Mouse (Mus musculus): ENCODE measurements around the gene Zfp362. TPM values are rescaled to one million over a fixed set of nuclear protein-coding genes. Genes with fewer than 3 reads are reported as not detected.

Zfp362 gene
- polyA plus RNA-seq, 1 experiment from 2014 or later = 20.3 TPM

DNA sequence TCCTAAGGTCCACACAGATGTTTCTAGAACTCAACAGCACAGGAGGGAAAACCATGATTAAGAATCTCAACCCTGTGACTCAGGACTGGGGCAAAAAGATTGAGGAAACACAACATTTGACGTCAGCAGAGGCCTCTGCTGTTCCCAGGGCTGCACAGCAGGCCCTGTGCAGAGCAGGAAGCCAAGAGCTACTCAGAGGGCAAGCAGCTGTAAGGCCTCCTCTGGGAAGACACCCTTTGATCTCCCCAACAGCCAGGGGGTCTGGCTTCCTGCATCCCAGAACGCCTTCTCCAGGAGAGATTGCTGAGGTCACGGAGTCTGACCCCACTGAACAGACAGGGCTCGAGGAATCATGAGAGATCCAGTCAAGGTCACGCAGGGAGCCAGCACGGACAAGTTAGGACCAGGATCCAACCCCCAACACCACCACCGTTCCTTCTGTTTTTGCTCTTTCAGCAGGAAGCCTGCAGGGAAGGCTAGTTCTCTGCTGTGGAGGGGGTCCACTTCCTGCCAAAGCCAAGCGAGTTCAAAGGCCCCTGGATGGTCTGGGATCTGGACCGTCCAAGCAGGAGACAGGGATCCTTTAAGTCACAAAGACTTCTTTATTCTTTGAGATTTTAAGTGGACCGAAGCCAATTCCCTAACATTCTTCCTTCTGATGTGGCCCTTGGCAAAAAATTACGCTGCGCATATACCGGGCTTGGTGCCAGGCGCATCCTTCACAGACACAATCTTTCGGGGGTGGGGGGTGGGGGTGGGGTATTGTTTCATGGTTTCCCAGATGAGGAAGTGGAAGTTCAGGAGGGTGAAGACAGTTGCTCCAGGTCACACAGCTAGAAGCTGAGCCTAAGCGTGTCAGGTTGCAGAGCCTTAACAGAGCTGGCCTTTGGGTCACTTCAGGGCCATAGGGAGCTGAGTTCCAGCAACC, 34.2 kb upstream of the Zfp362 start:
- Histone ChIP-seq H3K27ac (ENCODE audit: low read length) (peak overlapping the region; percentile 85), H3K36me3 (ENCODE audit: control insufficient read depth, insufficient read depth, low read length) (no peaks in the 10 kb centered on the region), H3K27me3 (replicated peaks; ENCODE audit: control insufficient read depth, insufficient read depth, low read length) (no peaks in the 10 kb centered on the region), H3K4me1 (ENCODE audit: control insufficient read depth, insufficient read depth, low read length) (peaks cover 22% of the 10 kb centered on the region), H3K4me2 (ENCODE audit: low read depth, low read length) (no peak overlapping the region), H3K9ac (ENCODE audit: low read depth, low read length) (0 out of 2 replicates have a peak overlapping the region, but pooled peaks have one; percentile 25), H3K4me3 (ENCODE audit: low read length) (no peak overlapping the region), H3K9me3 (ENCODE audit: control insufficient read depth, low read length) (no peaks in the 10 kb centered on the region)
- ATAC-seq = peak; percentile 85
- WGBS = 30% methylated on average over 16 of the region's 16 CpGs

DNA sequence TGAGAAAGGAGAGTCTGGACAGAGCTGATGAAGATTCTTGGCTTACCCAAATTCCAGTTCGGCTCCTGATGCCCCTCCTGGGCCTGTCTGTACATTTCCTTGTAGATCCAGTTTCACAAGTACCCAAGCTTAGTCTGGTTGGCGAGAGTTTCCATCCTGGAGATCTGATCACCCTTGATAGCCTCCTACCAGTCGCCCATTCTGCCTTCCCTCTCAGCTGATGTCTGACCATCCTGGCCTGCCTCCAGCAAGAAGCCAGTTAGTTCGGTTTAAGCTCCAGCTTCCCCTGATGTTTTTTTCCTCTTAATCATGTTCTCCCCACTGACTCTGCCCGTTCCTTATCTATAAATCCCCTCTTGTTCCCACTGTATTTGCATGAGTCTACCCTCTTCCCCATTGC, 32.4 kb upstream of the Zfp362 start:
- no peak overlapping the region for H3K27ac ChIP-seq (ENCODE audit: low read length)

DNA sequence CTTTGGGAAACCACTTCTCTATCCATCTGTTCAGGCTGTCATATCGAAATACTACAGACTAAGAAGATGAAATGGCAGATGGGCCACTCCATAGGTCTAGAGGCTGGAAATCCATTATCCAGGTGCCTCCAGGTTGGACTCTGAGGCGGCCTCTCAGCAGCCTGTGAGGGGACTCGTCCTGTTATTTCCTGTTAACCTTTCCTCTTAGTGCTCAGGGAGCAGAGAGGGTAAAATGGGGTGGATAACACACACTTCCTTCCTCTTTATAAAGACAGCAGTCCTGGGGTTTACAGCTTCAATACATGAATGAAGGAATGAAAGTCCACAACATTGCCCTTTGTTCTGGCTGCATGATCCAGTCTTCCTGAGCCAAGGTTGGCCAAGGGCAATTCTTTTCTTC, 18.3 kb upstream of the Zfp362 start:
- Histone ChIP-seq H3K36me3 (ENCODE audit: control insufficient read depth, insufficient read depth, low read length) (no peaks in the 10 kb centered on the region), H3K9ac (ENCODE audit: low read depth, low read length) (no peak overlapping the region), H3K4me2 (ENCODE audit: low read depth, low read length) (no peak overlapping the region), H3K27ac (ENCODE audit: low read length) (no peak overlapping the region), H3K9me3 (ENCODE audit: control insufficient read depth, low read length) (no peaks in the 10 kb centered on the region), H3K4me3 (ENCODE audit: low read length) (no peak overlapping the region), H3K4me1 (ENCODE audit: control insufficient read depth, insufficient read depth, low read length) (0 out of 2 replicates have a peak, but pooled peaks cover 2% of the 10 kb centered on the region), H3K27me3 (replicated peaks; ENCODE audit: control insufficient read depth, insufficient read depth, low read length) (no peaks in the 10 kb centered on the region)
- WGBS = 48% methylated on average over 3 of the region's 3 CpGs
- ATAC-seq = peak; percentile 56

More for the DNA sequence above, 32.4 kb upstream of the Zfp362 start:
- Histone ChIP-seq H3K4me2 (ENCODE audit: low read depth, low read length) (no peak overlapping the region), H3K4me1 (ENCODE audit: control insufficient read depth, insufficient read depth, low read length) (peaks cover 19% of the 10 kb centered on the region), H3K4me3 (ENCODE audit: low read length) (no peak overlapping the region), H3K36me3 (ENCODE audit: control insufficient read depth, insufficient read depth, low read length) (no peaks in the 10 kb centered on the region), H3K9ac (ENCODE audit: low read depth, low read length) (no peak overlapping the region), H3K9me3 (ENCODE audit: control insufficient read depth, low read length) (no peaks in the 10 kb centered on the region), H3K27me3 (replicated peaks; ENCODE audit: control insufficient read depth, insufficient read depth, low read length) (no peaks in the 10 kb centered on the region)
- 55% methylated on average over 5 of the region's 5 CpGs for WGBS
- ATAC-seq = no peak

DNA sequence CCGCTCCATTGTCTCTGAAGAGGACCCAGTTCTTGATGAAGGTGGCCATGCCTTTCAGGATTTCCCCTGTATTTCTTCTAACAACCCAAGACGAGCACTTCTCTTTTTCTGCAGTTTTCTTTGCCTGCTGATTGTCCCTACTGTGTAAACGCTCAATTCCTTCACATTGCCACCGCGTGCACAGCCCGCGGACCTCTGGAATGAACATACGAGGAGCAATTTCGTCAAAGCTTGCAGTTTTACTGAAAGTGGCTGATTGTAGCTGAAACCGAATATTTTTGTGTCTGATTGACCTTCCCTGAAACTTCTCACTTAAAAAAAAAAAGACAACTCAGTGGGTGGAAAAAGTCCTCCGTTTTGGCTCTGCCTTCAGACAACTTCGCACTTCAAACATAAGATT, 14.7 kb upstream of the Zfp362 start:
- 56% methylated on average over 12 of the region's 12 CpGs for WGBS
- H3K4me3 ChIP-seq (ENCODE audit: low read length) = no peak overlapping the region
- no peaks in the 10 kb centered on the region for H3K27me3 ChIP-seq (replicated peaks; ENCODE audit: control insufficient read depth, insufficient read depth, low read length)

DNA sequence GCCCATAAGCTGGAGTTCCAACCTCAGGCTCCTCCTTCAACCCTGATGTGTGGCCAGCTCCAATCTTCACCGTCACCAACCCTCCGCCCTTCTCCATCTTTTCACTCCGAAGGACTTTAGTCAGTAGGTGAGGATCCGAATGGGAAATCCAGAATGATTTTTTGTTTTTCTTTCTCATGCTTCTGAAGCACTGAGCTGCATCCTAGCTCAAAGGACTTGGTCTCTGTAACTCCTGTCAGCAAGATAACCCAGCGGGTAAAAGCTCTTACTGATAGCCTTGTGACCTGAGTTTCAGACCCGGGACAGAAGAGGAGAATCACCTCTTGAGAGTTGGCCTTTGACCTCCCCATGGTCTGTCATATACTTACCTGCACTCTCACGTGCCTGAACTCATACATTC, 11.2 kb upstream of the Zfp362 start:
- Histone ChIP-seq H3K27me3 (replicated peaks; ENCODE audit: control insufficient read depth, insufficient read depth, low read length) (no peaks in the 10 kb centered on the region), H3K4me3 (ENCODE audit: low read length) (no peak overlapping the region), H3K4me2 (ENCODE audit: low read depth, low read length) (no peak overlapping the region), H3K27ac (ENCODE audit: low read length) (no peak overlapping the region), H3K9me3 (ENCODE audit: control insufficient read depth, low read length) (no peaks in the 10 kb centered on the region), H3K36me3 (ENCODE audit: control insufficient read depth, insufficient read depth, low read length) (no peaks in the 10 kb centered on the region), H3K4me1 (ENCODE audit: control insufficient read depth, insufficient read depth, low read length) (peaks cover 4% of the 10 kb centered on the region), H3K9ac (ENCODE audit: low read depth, low read length) (no peak overlapping the region)
- ATAC-seq = no peak
- WGBS = 50% methylated on average over 7 of the region's 7 CpGs

More for the DNA sequence above, 14.7 kb upstream of the Zfp362 start:
- H3K4me2 ChIP-seq (ENCODE audit: low read depth, low read length) = no peak overlapping the region
- no peaks in the 10 kb centered on the region for H3K36me3 ChIP-seq (ENCODE audit: control insufficient read depth, insufficient read depth, low read length)
- ATAC-seq = no peak
- H3K9ac ChIP-seq (ENCODE audit: low read depth, low read length) = no peak overlapping the region
- no peak overlapping the region for H3K27ac ChIP-seq (ENCODE audit: low read length)
- H3K9me3 ChIP-seq (ENCODE audit: control insufficient read depth, low read length) = no peaks in the 10 kb centered on the region
- H3K4me1 ChIP-seq (ENCODE audit: control insufficient read depth, insufficient read depth, low read length) = 0 out of 2 replicates have a peak, but pooled peaks cover 2% of the 10 kb centered on the region

DNA sequence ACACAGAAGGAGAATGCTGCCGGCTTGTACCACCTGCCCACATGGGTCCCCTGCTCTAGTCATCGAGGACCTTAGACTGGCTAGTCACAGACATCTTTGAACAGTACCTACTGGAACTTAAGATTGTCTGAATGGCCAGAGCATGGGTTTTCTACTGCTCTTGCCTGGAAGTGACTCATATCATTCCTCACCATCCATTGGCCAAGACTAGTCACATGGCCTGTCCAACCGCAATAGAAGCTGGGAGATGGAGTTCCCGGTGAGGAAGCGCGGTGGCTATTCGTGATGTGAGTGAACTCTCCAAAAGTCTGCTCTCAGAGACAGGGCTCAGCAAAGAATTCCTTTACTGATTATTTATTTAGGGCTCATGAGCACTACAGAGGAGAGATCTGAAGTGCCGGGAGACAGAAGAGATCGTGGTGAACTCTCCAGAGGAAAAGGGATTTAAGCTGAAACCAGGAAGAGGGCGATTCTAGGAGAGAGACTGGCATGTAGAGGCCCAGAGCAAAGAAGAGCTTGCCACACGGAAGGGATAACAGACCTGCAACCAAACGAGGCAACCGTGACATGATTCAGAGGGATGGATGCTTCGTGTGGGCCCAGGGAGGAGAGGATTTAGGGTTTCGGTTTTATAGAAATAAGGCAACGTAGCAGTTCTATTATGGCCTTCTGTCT, 5.7 kb upstream of the Zfp362 start:
- WGBS = 12% methylated on average over 16 of the region's 16 CpGs
- no peaks in the 10 kb centered on the region for H3K36me3 ChIP-seq (ENCODE audit: control insufficient read depth, insufficient read depth, low read length)
- no peaks in the 10 kb centered on the region for H3K27me3 ChIP-seq (replicated peaks; ENCODE audit: control insufficient read depth, insufficient read depth, low read length)
- peak; percentile 85 for ATAC-seq
- H3K9me3 ChIP-seq (ENCODE audit: control insufficient read depth, low read length) = no peaks in the 10 kb centered on the region
- peaks cover 14% of the 10 kb centered on the region for H3K4me1 ChIP-seq (ENCODE audit: control insufficient read depth, insufficient read depth, low read length)
- H3K9ac ChIP-seq (ENCODE audit: low read depth, low read length) = peak overlapping the region; percentile 77
- peak overlapping the region; percentile 73 for H3K4me2 ChIP-seq (ENCODE audit: low read depth, low read length)
- peak overlapping the region; percentile 41; the same call in 1 of the 2 replicates for H3K27ac ChIP-seq (ENCODE audit: low read length)
- H3K4me3 ChIP-seq (ENCODE audit: low read length) = peak overlapping the region; percentile 50

DNA sequence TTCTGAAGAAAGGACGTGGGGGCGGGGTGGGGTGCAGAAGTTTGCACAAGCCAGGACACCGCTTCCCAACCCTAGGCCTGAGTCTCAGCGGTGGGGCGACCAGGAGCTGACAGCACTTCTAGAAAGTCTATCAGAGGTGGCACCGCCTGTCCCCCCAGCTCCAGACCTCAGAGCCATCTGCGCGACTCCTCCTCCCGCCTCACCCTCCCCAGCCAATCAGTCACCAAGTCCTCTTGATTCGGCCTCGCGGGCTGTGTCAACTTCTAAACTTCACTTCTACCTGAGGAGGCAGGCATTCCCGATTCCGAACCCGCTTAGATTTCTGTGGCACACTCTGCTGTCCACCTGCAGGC, 958 bp upstream of the Zfp362 start:
- peak overlapping the region; percentile 99 for H3K9ac ChIP-seq (ENCODE audit: low read depth, low read length)
- peak overlapping the region; percentile 86 for H3K4me3 ChIP-seq (ENCODE audit: low read length)
- peak overlapping the region; percentile 74 for H3K4me2 ChIP-seq (ENCODE audit: low read depth, low read length)
- ATAC-seq = peak; percentile 68
- no peaks in the 10 kb centered on the region for H3K36me3 ChIP-seq (ENCODE audit: control insufficient read depth, insufficient read depth, low read length)
- H3K4me1 ChIP-seq (ENCODE audit: control insufficient read depth, insufficient read depth, low read length) = peaks cover 28% of the 10 kb centered on the region
- WGBS = 1% methylated on average over 15 of the region's 15 CpGs
- H3K9me3 ChIP-seq (ENCODE audit: control insufficient read depth, low read length) = no peaks in the 10 kb centered on the region
- peak overlapping the region; percentile 97 for H3K27ac ChIP-seq (ENCODE audit: low read length)
- H3K27me3 ChIP-seq (replicated peaks; ENCODE audit: control insufficient read depth, insufficient read depth, low read length) = no peaks in the 10 kb centered on the region

DNA sequence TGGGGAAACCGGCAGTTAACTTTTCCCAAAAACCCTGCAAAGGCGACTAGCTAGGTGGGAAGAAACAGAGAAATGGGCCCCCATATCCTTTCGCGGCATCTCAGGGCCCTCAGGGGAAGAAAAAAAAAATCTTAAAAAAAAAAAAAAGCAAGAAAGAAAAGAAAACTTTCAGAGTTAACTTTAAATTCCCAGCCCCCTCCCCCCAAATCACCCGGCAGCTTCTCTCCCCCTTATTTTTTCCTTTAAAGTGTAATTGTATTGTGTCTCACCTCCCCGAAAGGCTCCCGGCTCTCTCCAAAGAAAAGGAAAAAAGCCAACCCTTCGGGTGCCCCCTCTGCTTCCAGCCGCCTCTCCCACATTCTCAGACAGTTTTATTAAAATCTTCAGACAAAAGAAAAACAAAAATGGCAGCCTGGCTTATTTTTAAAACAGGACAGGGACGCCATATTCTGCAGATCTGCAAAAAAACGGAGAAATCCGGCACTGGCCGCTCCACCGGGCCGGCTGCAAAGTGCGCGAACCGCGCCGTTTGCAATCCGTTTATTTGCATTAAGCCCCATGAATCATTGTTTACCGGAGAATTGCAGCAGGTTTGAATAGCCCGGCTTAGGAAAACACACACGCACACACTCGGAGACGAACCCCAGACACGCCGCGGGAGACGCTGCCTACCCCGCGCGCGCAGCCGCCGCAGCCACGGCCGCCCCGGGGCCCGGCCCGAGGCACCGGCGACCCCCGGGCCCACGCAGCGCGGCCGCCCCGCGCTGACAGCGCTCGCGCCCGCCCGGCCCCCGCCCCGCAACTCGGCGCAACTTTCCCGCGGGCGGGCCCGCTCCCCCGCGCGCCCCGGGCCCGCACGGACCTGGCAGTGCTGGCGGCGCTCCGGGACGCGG, 449 bp downstream of the Zfp362 start:
- H3K4me2 ChIP-seq (ENCODE audit: low read depth, low read length) = peak overlapping the region; percentile 74
- peaks cover 27% of the 10 kb centered on the region for H3K4me1 ChIP-seq (ENCODE audit: control insufficient read depth, insufficient read depth, low read length)
- peak; percentile 11 for ATAC-seq
- no peaks in the 10 kb centered on the region for H3K9me3 ChIP-seq (ENCODE audit: control insufficient read depth, low read length)
- under 1% methylated on average over 69 of the region's 74 CpGs for WGBS
- no peaks in the 10 kb centered on the region for H3K27me3 ChIP-seq (replicated peaks; ENCODE audit: control insufficient read depth, insufficient read depth, low read length)
- H3K9ac ChIP-seq (ENCODE audit: low read depth, low read length) = peak overlapping the region; percentile 99
- H3K36me3 ChIP-seq (ENCODE audit: control insufficient read depth, insufficient read depth, low read length) = no peaks in the 10 kb centered on the region
- H3K4me3 ChIP-seq (ENCODE audit: low read length) = peak overlapping the region; percentile 86
- peak overlapping the region; percentile 97 for H3K27ac ChIP-seq (ENCODE audit: low read length)

Measured in intestine, embryonic 16.5 days (tissue).